Mouse (Mus musculus): Measurements from ENCODE around the gene Lysmd4.
A peak's percentile ranks its signal among the peaks of the same experiment; 100 is the strongest.

Lysmd4 gene

GRCm38 (mm10) chr7:67222220-67222862, at the start of gene Lysmd4:
Gene Lysmd4 (plus strand): TSS chr7:67222544.
- peak; percentile 98 to 99 for DNase-seq (ENCODE audit: inconsistent age in 2 of 2, low spot score in 1 of 2)

- DNase-seq (ENCODE audit: inconsistent age in 2 of 2, low spot score in 1 of 2): peak; percentile 25 to 61
These were observed 48.7 kb upstream of the Lysmd4 start for GRCm38 (mm10) chr7:67173522-67174195.

GRCm38 (mm10) chr7:67183786-67184185, 38.6 kb upstream of the Lysmd4 start:
- no peak for DNase-seq (ENCODE audit: inconsistent age in 2 of 2, low spot score in 1 of 2)

- DNase-seq (ENCODE audit: inconsistent age in 2 of 2, low spot score in 1 of 2): peak; percentile 75 to 90
These were observed 22.9 kb upstream of the Lysmd4 start for GRCm38 (mm10) chr7:67199412-67199811.

GRCm38 (mm10) chr7:67203625-67204024, 18.7 kb upstream of the Lysmd4 start:
- DNase-seq (ENCODE audit: inconsistent age in 2 of 2, low spot score in 1 of 2): peak in 1 of 2 experiments; percentile 70

- no peak for DNase-seq (ENCODE audit: inconsistent age in 2 of 2, low spot score in 1 of 2)
These were observed 16.5 kb upstream of the Lysmd4 start for GRCm38 (mm10) chr7:67205734-67206425.

GRCm38 (mm10) chr7:67206496-67206895, 15.8 kb upstream of the Lysmd4 start:
- no peak for DNase-seq (ENCODE audit: inconsistent age in 2 of 2, low spot score in 1 of 2)

- DNase-seq (ENCODE audit: inconsistent age in 2 of 2, low spot score in 1 of 2): no peak
These were observed 14.6 kb upstream of the Lysmd4 start for GRCm38 (mm10) chr7:67207701-67208100.

- DNase-seq (ENCODE audit: inconsistent age in 2 of 2, low spot score in 1 of 2): no peak
These were observed 14.0 kb upstream of the Lysmd4 start for GRCm38 (mm10) chr7:67208317-67208716.

GRCm38 (mm10) chr7:67210004-67210833, 12.1 kb upstream of the Lysmd4 start:
- DNase-seq (ENCODE audit: inconsistent age in 2 of 2, low spot score in 1 of 2): no peak

- peak in 1 of 2 experiments; percentile 44 for DNase-seq (ENCODE audit: inconsistent age in 2 of 2, low spot score in 1 of 2)
These were observed 11.0 kb upstream of the Lysmd4 start for GRCm38 (mm10) chr7:67211341-67211740.

GRCm38 (mm10) chr7:67211971-67212370, 10.4 kb upstream of the Lysmd4 start:
- DNase-seq (ENCODE audit: inconsistent age in 2 of 2, low spot score in 1 of 2): peak; percentile 49 to 73

GRCm38 (mm10) chr7:67213589-67213988, 8.8 kb upstream of the Lysmd4 start:
- DNase-seq (ENCODE audit: inconsistent age in 2 of 2, low spot score in 1 of 2): peak in 1 of 2 experiments; percentile 39

- peak; percentile 59 to 78 for DNase-seq (ENCODE audit: inconsistent age in 2 of 2, low spot score in 1 of 2)
These were observed 6.0 kb upstream of the Lysmd4 start for GRCm38 (mm10) chr7:67216351-67216750.

GRCm38 (mm10) chr7:67217025-67217424, 5.3 kb upstream of the Lysmd4 start:
- peak; percentile 63 to 88 for DNase-seq (ENCODE audit: inconsistent age in 2 of 2, low spot score in 1 of 2)

GRCm38 (mm10) chr7:67225943-67226625, 3.7 kb downstream of the Lysmd4 start:
- no peak for DNase-seq (ENCODE audit: inconsistent age in 2 of 2, low spot score in 1 of 2)

GRCm38 (mm10) chr7:67227538-67227937, 5.2 kb downstream of the Lysmd4 start:
- DNase-seq (ENCODE audit: inconsistent age in 2 of 2, low spot score in 1 of 2): no peak

GRCm38 (mm10) chr7:67228390-67228789, 6.0 kb downstream of the Lysmd4 start:
- no peak for DNase-seq (ENCODE audit: inconsistent age in 2 of 2, low spot score in 1 of 2)

GRCm38 (mm10) chr7:67228891-67229602, 6.7 kb downstream of the Lysmd4 start:
- peak in 1 of 2 experiments; percentile 81 for DNase-seq (ENCODE audit: inconsistent age in 2 of 2, low spot score in 1 of 2)

GRCm38 (mm10) chr7:67229701-67230100, 7.4 kb downstream of the Lysmd4 start:
- no peak for DNase-seq (ENCODE audit: inconsistent age in 2 of 2, low spot score in 1 of 2)
